Mouse (Mus musculus) WW6 (cell line): ENCODE data around the gene Rplp0.

Experiments
- DNase-seq: peaks from one replicate; pipeline ENCODE4 v3.0.0-alpha.2; 2013; ENCODE audit warnings: low read depth, low spot score

Gene Rplp0

DNA sequence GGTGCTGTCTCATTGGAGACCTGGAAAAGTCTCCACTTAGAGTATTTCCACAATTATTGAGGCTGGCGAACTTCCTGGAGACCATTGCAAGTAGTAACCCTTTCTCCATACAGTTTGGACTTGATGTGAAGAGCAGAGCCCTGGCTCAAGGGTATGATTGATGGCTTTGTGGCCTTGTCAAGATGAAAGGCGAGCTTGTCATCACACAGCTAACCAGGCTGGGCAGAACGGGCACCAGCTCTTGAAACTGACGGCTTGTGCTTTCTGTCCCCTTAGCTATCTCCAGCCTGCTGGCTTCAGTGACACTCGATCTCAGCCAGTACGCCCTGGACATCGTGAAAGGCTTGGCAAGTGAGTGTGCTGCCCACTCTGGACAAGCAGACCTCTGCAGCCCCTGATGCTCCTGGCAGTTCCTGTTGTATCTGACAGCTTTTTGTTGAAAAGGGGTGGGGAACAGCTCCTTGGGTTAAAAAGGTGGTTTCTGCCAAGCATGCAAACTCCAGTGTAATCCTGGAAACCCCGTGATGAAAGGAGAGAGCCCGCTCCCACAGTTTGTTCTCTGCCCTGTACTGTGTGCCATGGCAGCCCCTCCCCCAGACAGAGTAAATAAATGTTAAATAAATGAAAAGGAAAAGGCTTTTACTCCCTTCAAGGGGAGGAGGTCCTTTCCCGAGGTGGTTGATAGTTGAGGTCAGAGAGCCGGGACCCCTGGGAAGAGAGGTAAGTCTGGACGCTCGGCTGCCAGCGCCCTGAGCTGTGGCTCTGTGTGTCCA, 21.1 kb downstream of the Rplp0 start:
- no peak for DNase-seq

GRCm38 (mm10) chr5:115581662-115582061, 22.4 kb downstream of the Rplp0 start:
- DNase-seq = peak; percentile 74

GRCm38 (mm10) chr5:115585616-115586015, 26.3 kb downstream of the Rplp0 start:
- no peak for DNase-seq

DNA sequence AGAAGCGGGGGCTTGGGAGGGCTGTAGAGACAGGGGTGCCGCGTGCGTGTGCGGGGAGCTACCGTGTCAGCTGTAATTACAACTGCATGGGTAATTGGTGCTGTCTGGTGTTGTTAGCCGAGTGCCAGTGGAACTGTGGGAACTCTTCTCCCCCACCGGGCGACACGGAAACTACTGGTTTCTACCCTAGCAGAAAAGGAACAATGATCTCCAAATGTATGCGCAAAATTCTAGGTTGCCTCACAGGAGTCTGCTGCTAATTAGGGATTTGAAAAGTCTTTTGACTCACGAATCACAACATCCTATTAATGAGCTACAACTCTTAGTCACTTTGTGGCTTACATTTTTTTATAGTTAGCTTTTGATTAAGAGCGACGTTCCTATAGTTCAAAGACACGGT, 26.9 kb downstream of the Rplp0 start:
- no peak for DNase-seq

DNA sequence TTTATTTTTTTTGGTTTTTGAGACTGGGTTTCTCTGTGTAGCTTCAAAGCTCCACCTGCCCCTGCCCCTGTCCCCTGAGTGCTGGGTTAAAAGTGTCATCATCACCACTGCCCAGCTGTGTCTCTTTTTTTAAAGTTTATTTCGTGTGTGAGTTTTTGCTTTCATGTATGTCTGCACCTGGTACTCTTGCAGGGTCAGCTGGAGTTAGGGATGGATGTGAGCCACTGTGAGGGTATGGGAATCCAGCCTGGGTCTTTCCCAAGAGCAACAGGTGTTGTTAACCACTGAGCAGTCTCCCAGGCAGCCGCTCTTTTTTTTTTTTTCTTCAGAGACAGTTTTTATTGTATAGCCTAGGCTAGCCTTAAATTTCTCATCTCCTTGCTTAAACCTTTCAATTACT, 27.5 kb downstream of the Rplp0 start:
- DNase-seq = no peak

DNA sequence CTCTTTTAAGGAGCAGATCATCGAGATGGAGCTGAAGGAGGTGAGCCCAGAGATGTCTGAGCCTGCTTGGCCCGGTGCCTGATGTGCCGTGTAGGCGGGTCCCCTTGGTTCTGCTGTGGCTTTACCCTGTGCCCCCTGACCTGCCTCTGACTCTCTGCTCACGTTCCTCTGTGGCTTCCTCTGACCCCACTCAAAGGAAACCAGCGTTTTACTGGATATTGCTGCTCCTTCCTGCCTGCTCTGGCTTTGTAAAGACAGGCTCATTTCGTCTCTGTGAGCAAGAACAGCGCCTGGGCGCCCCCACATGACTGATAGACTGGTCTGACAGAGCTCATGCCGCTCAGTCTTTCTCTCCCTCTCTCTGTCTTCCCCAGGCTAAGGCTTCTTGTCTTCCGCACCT, 31.8 kb downstream of the Rplp0 start:
- no peak for DNase-seq

DNA sequence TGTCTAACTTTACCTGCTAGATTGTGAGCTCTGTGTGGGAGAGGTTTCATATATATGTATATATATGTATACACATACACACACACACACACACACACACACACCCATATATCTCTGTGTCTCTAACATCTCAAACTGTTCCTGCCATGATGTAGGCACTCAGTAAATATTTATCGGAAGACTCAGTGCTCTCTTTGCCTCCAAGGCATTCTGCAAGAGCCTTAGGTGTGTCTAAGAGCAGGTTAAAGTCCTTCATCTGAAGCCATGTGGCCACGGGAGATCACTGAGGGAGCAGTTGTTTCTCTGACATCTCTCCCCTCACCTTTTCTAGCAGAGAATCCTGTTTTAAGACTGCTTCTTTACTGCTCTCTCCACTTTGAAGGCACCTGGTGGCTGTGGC, 32.2 kb downstream of the Rplp0 start:
- DNase-seq = no peak

GRCm38 (mm10) chr5:115603561-115603960, 44.3 kb downstream of the Rplp0 start:
- no peak for DNase-seq

DNA sequence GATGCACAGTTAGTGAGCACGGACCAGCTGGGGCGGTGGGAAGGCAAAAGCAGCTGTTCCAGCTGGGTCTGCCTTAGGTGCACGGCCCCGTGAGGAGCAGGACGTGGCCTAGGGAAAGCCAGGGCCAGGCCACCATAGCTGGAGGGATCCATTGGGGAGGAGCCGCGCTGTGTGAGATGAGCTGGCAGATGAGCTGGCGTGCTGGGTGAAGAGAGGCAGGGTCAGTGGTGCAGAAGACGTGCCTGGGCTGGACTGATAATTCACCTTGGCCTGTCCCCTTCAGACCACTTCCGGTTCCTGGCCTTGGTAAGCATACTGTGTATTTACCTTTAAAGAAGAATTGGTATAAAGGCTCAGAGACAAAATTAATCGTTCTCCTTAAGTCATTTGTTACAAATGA, 52.3 kb downstream of the Rplp0 start:
- DNase-seq = no peak
